Mouse (Mus musculus) embryonic facial prominence, embryonic 12.5 days (tissue): ENCODE measurements around the gene Slc2a3. TPM values are rescaled to one million over a fixed set of nuclear protein-coding genes. Genes with fewer than 3 reads are reported as not detected.
A peak's percentile ranks its signal among the peaks of the same experiment; 100 is the strongest.
"Not testable (repeated sequence)": the region's sequence is repeated elsewhere in the genome, so short reads cannot be mapped to it uniquely, and the experiment has no call there.

ENCODE experiments used
- ATAC-seq: fragments of 200-750 bp; cut with Nextera tagmentation; 2 replicates; pipeline ENCODE4 v1.8.0; 2017; ENCODE audit not compliant: insufficient number of reproducible peaks, insufficient read depth, low FRiP score, low TSS enrichment
- H3K27ac ChIP-seq: fragments of 300-500 bp; sonication (generic); 2 replicates; pipeline ENCODE4 v1.5.1; 2016; ENCODE audit warnings: mild to moderate bottlenecking
- H3K27me3 ChIP-seq: fragments of 300-500 bp; sonication (generic); 2 replicates; pipeline ENCODE4 v1.6.1; 2016; ENCODE audit warnings: mild to moderate bottlenecking, moderate library complexity
- H3K36me3 ChIP-seq: fragments of 300-500 bp; sonication (generic); 2 replicates; pipeline ENCODE4 v1.6.1; 2016; ENCODE audit warnings: mild to moderate bottlenecking
- H3K4me1 ChIP-seq: fragments of 300-500 bp; sonication (generic); 2 replicates; pipeline ENCODE4 v1.6.1; 2016
- H3K4me2 ChIP-seq: fragments of 300-500 bp; sonication (generic); replicated peaks from 2 replicates; pipeline ENCODE4 v1.6.1; 2016; ENCODE audit warnings: mild to moderate bottlenecking, moderate library complexity
- H3K4me3 ChIP-seq: fragments of 300-500 bp; sonication (generic); 2 replicates; pipeline ENCODE4 v1.5.1; 2016; ENCODE audit warnings: mild to moderate bottlenecking
- H3K9ac ChIP-seq: fragments of 300-500 bp; sonication (generic); 2 replicates; pipeline ENCODE4 v1.6.1; 2016; ENCODE audit warnings: mild to moderate bottlenecking, moderate library complexity
- H3K9me3 ChIP-seq: fragments of 300-500 bp; sonication (generic); 2 replicates; pipeline ENCODE4 v1.6.1; 2016; ENCODE audit warnings: mild to moderate bottlenecking, moderate library complexity
- WGBS: fragments of 180-500 bp; shearing (Covaris S2); methylation state at CpG from one replicate; pipeline ENCODE4 v1.1.7; 2016; 5-methylcytosine and 5-hydroxymethylcytosine counted together
- polyA plus RNA-seq: library from polyadenylated mRNA; unstranded; fragments of >200 nt; fragmentation: Nextera tagmentation; extraction: Ambion mirVana; gene quantifications from 2 replicates; pipeline ENCODE4 v1.2.1, GENCODE M21; 2016

Gene Slc2a3
- polyA plus RNA-seq, 1 experiment from 2014 or later: 32.7 TPM

GRCm38 (mm10) chr6:122761011-122761599 is 40.3 kb downstream of the Slc2a3 start:
- H3K9me3 ChIP-seq: no peaks in the 10 kb centered on the region
- 2% methylated on average over 11 of the region's 11 CpGs for WGBS
- no peak overlapping the region for H3K27ac ChIP-seq
- no peaks in the 10 kb centered on the region for H3K36me3 ChIP-seq
- no peak overlapping the region for H3K9ac ChIP-seq
- peak overlapping the region; percentile 43 for H3K4me2 ChIP-seq
- peak; percentile 74; the same call in 1 of the 2 replicates for ATAC-seq
- H3K27me3 ChIP-seq: peaks cover 5% of the 10 kb centered on the region; the same call in 1 of the 2 replicates
- H3K4me3 ChIP-seq: peak overlapping the region; percentile 34
- H3K4me1 ChIP-seq: peaks cover 9% of the 10 kb centered on the region

GRCm38 (mm10) chr6:122758732-122759131 is 42.7 kb downstream of the Slc2a3 start:
- Histone ChIP-seq H3K4me1 (no peaks in the 10 kb centered on the region), H3K36me3 (no peaks in the 10 kb centered on the region), H3K9me3 (no peaks in the 10 kb centered on the region), H3K4me3 (no peak overlapping the region), H3K4me2 (no peak overlapping the region), H3K27ac (no peak overlapping the region), H3K27me3 (peaks cover 3% of the 10 kb centered on the region; the same call in 1 of the 2 replicates), H3K9ac (no peak overlapping the region)
- WGBS: 82% methylated on average over 5 of the region's 5 CpGs
- no peak for ATAC-seq

GRCm38 (mm10) chr6:122755913-122756312 is 45.5 kb downstream of the Slc2a3 start:
- Histone ChIP-seq H3K36me3 (no peaks in the 10 kb centered on the region), H3K4me3 (no peak overlapping the region), H3K9me3 (no peaks in the 10 kb centered on the region), H3K4me2 (no peak overlapping the region), H3K4me1 (no peaks in the 10 kb centered on the region), H3K27ac (no peak overlapping the region), H3K27me3 (no peaks in the 10 kb centered on the region), H3K9ac (no peak overlapping the region)
- 38% methylated on average over 1 of the region's 2 CpGs for WGBS
- no peak for ATAC-seq

DNA sequence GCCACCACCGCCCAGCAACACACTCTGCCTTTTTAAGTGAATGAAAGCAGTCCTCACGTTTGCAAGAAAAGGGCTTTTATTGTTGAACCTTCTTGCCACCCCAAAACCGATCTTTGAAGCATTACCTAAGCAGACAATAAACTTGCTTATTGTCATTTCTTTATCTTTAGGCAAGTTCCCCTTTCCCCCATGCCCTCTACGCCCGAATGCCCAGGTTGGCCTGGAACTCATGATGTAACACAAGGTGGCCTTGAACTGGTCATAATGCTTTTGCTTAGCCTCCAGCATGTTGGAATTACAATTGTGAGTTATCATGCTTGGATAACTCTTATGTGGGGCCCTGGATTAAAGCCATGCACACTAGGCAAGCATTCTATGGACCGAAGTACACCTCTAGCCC is 50.9 kb downstream of the Slc2a3 start:
- H3K27ac ChIP-seq: no peak overlapping the region
- H3K4me1 ChIP-seq: no peaks in the 10 kb centered on the region
- H3K4me3 ChIP-seq: no peak overlapping the region
- 89% methylated on average over 6 of the region's 6 CpGs for WGBS
- H3K4me2 ChIP-seq: no peak overlapping the region
- no peaks in the 10 kb centered on the region for H3K9me3 ChIP-seq
- 0 out of 2 replicates have a peak, but pooled peaks cover under 1% of the 10 kb centered on the region for H3K27me3 ChIP-seq
- ATAC-seq: no peak
- H3K36me3 ChIP-seq: no peaks in the 10 kb centered on the region
- no peak overlapping the region for H3K9ac ChIP-seq

DNA sequence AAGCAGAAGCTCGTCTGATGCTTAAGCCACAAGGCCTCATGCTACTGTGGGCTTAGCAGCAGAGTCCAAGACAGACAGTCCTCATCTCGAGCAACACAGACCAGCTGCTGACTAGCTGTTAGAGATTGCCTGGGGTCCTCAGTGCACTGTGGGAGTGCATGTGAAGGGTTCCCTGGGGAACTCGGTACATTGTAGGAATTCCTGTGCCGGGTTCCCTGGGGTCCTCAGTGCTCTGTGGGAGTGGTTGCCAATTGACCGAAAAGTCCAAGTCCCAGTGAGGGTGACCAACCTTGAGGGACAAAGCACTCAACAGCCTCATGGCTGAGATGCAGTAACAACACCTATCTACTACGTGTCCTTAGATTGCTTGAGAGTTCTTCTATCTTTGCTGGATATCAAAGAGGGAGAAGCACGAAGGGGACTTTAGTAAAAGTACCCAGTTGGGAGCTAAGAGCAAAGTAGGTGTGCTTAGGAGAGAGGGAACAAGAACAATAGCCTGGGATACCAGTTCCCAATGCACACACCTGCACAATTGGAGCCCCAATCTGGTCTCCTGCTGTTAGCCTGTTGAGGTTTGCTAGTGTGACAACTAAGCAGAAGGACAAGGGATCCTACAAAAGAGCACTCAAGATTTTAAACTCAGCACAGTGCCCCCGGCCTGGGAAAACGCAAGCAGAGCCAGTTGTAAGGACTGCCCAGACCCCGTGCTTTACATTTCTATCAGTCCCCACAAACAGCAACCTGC is 56.8 kb downstream of the Slc2a3 start:
- Histone ChIP-seq H3K36me3 (no peaks in the 10 kb centered on the region), H3K9ac (no peak overlapping the region), H3K4me1 (peaks cover 4% of the 10 kb centered on the region; the same call in 1 of the 2 replicates), H3K9me3 (no peaks in the 10 kb centered on the region), H3K27me3 (peaks cover 36% of the 10 kb centered on the region), H3K4me3 (no peak overlapping the region), H3K27ac (no peak overlapping the region), H3K4me2 (no peak overlapping the region)
- WGBS: 25% methylated on average over 10 of the region's 10 CpGs
- ATAC-seq: no peak

- WGBS: 15% methylated on average over 11 of the region's 11 CpGs
- H3K4me2 ChIP-seq: no peak overlapping the region
- no peak overlapping the region for H3K4me3 ChIP-seq
- ATAC-seq: no peak
- peaks cover 36% of the 10 kb centered on the region for H3K27me3 ChIP-seq
- H3K4me1 ChIP-seq: peaks cover 4% of the 10 kb centered on the region; the same call in 1 of the 2 replicates
- H3K9ac ChIP-seq: no peak overlapping the region
- H3K9me3 ChIP-seq: no peaks in the 10 kb centered on the region
- H3K36me3 ChIP-seq: no peaks in the 10 kb centered on the region
- no peak overlapping the region for H3K27ac ChIP-seq
Measured at GRCm38 (mm10) chr6:122743353-122743752, 58.1 kb downstream of the Slc2a3 start.

DNA sequence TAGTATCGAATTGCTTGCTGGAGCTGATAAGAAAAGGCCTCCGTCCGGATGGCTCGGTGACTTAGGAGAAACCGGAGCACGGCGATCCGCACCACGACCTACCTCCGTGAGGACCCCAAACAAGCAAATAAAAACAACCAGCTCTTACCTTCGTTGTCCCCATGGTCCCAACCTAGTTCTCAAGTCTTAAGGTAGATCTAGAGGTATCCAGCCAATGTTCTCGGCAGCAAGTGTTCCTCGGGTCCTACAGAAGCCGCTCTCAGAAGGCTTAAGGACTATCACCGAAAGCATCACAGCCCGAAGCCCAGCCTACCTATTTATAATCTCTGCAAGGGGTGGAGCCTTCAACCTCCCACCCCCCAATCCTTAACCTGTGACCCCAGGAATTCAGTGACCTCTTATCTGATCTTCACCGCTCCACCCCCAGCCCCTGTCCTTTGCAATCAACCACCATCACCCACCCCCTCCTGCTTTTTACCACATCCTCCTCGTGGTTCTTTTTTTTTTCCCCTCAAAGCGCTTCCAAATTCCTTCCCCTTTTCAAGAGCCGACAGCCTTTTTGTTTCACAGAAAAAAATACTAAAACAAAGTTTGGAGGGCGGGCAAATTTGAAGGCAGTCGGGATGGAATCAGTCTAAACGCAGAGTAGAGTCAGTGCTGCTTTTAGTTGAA is 59.1 kb downstream of the Slc2a3 start:
- ATAC-seq: peak; percentile 29; the same call in 1 of the 2 replicates
- H3K27me3 ChIP-seq: peaks cover 36% of the 10 kb centered on the region
- H3K4me2 ChIP-seq: peak overlapping the region; percentile 73
- peaks cover 4% of the 10 kb centered on the region; the same call in 1 of the 2 replicates for H3K4me1 ChIP-seq
- H3K9me3 ChIP-seq: no peaks in the 10 kb centered on the region
- H3K4me3 ChIP-seq: peak overlapping the region; percentile 49
- H3K27ac ChIP-seq: no peak overlapping the region
- 2% methylated on average over 23 of the region's 23 CpGs for WGBS
- peak overlapping the region; percentile 16 for H3K9ac ChIP-seq
- no peaks in the 10 kb centered on the region for H3K36me3 ChIP-seq

DNA sequence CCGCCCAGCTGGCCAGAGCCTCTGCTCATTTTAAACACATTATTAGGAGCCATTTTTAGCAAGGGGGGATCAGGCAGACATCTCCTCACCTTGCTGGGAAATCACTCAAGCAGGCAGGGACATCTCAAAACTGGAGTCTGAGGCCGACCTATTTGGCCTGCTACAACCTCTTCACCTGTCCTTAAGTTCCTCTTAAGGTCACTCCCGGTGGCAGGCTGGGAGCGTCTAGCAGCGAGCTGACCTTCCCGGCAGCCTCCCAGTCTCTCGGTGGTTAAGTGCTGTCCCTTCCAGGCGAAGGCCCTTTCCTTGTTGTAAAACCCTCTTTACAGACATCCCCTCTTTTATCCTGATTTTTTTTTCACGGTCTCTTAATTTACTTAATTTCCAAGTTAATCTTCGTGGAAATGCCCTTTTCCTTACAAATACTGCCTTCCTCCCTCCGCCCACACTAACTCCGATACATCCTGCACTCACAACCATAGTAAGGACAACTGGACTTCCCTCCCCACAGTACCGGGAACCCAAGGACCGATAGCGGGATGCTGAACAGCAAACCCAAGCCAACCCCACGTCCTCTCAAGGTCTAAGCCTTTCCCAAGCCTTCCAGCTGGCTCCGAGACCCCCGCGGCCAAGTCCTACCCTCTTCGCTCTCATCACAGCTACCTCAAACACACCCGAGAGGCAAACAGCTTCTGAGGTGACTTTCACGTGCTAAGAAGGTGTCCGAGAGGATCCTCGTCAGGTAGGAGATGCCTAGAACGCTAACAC is 59.8 kb downstream of the Slc2a3 start:
- H3K27me3 ChIP-seq: peaks cover 36% of the 10 kb centered on the region
- no peaks in the 10 kb centered on the region for H3K36me3 ChIP-seq
- no peak for ATAC-seq
- no peak overlapping the region for H3K27ac ChIP-seq
- peak overlapping the region; percentile 49 for H3K4me3 ChIP-seq
- peak overlapping the region; percentile 73 for H3K4me2 ChIP-seq
- H3K4me1 ChIP-seq: peaks cover 4% of the 10 kb centered on the region; the same call in 1 of the 2 replicates
- H3K9ac ChIP-seq: peak overlapping the region; percentile 16
- no peaks in the 10 kb centered on the region for H3K9me3 ChIP-seq
- WGBS: 3% methylated on average over 25 of the region's 25 CpGs

GRCm38 (mm10) chr6:122739952-122740351 is 61.5 kb downstream of the Slc2a3 start:
- ATAC-seq: 0 out of 2 replicates have a peak, but pooled peaks have one; percentile 31
- Histone ChIP-seq H3K4me3 (no peak overlapping the region), H3K36me3 (no peaks in the 10 kb centered on the region), H3K9me3 (no peaks in the 10 kb centered on the region), H3K4me2 (peak overlapping the region; percentile 28), H3K27ac (no peak overlapping the region), H3K9ac (no peak overlapping the region), H3K4me1 (peaks cover 4% of the 10 kb centered on the region; the same call in 1 of the 2 replicates), H3K27me3 (peaks cover 31% of the 10 kb centered on the region)
- WGBS: 15% methylated on average over 8 of the region's 8 CpGs

GRCm38 (mm10) chr6:122719942-122720341 is 81.5 kb downstream of the Slc2a3 start:
- no peak overlapping the region for H3K9ac ChIP-seq
- ATAC-seq: no peak
- no peak overlapping the region for H3K4me3 ChIP-seq
- H3K27me3 ChIP-seq: no peaks in the 10 kb centered on the region
- H3K27ac ChIP-seq: no peak overlapping the region
- H3K36me3 ChIP-seq: no peaks in the 10 kb centered on the region
- 30% methylated on average over 2 of the region's 2 CpGs for WGBS
- H3K9me3 ChIP-seq: no peaks in the 10 kb centered on the region
- H3K4me1 ChIP-seq: 0 out of 2 replicates have a peak, but pooled peaks cover 1% of the 10 kb centered on the region
- no peak overlapping the region for H3K4me2 ChIP-seq

DNA sequence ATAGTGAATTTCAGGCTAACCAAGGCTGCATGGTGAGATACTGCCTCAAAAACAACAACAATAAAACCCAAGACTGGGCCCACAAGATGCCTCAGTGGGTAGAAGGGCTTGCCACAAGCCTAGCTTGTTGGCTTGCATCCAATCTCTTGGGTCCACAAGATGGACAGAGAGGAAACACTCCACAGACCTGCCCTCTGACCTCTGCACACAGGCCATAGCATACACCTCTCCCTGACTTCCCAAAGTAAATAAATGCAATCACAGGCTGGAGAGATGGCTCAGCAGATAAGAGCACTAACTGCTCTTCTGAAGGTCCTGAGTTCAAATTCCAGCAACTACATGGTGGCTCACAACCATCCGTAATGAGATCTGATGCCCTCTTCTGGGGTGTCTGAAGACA is 83.2 kb downstream of the Slc2a3 start:
- not testable (repeated sequence) for ATAC-seq, H3K36me3 ChIP-seq, H3K4me2 ChIP-seq, H3K9me3 ChIP-seq, H3K27me3 ChIP-seq, H3K4me3 ChIP-seq, H3K4me1 ChIP-seq, H3K9ac ChIP-seq, H3K27ac ChIP-seq
- WGBS: 85% methylated on average over 1 of the region's 1 CpGs
